Mouse (Mus musculus): Measurements from ENCODE around the gene Fut1. TPM values are rescaled to one million over a fixed set of nuclear protein-coding genes. Genes with fewer than 3 reads are reported as not detected.

Fut1 gene
- polyA plus RNA-seq, 1 experiment: 0.04 TPM

DNA sequence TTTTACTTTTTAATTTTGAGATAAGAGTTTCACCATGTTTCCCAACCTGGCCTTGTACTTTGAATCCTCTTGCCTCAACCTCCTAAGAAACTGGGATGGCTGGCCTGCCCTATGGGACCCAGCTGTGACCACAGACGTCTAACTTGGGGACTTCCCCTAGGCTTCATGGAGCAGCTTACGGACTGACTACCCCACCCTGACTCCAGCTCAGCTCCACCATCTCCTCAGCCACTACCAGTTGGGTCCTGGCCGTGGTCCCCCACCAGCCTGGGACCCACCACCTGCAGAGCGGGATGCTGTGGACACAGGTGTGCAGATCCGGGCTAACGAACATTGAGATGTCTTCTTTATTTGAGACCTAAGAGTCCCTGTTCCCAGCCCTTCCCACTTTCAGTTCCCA lies 20.6 kb downstream of the Fut1 start:
- no peaks in the 10 kb centered on the region for H3K79me3 ChIP-seq (ENCODE audit: low read depth)
- no peaks in the 10 kb centered on the region for H3K27me3 ChIP-seq (ENCODE audit: control insufficient read depth, insufficient read depth, insufficient read length)
- no peak overlapping the region for H3ac ChIP-seq (ENCODE audit: control insufficient read depth, insufficient read length, low read depth)
- no peaks in the 10 kb centered on the region for H3K36me3 ChIP-seq (ENCODE audit: control insufficient read depth, insufficient read depth)
- TF ChIP-seq CTCF (IDR thresholded peaks at IDR 0.05; ENCODE audit: control insufficient read depth, insufficient read depth, insufficient read length) (no peak), USF1 (IDR thresholded peaks at IDR 0.05; ENCODE audit: low read depth) (no peak), MYOD1 (IDR thresholded peaks at IDR 0.05; ENCODE audit: control insufficient read depth, insufficient read length, low read depth) (no peak), MAX (IDR thresholded peaks at IDR 0.05) (no peak), FOSL1 (IDR thresholded peaks at IDR 0.05; ENCODE audit: insufficient read depth, low read length, poor library complexity, severe bottlenecking) (no peak), CEBPB (IDR thresholded peaks at IDR 0.05; ENCODE audit: low read depth) (no peak), MYOG (IDR thresholded peaks at IDR 0.05; ENCODE audit: control insufficient read depth, extremely low read depth, insufficient read length) (no peak)
- no peaks in the 10 kb centered on the region for H3K79me2 ChIP-seq (ENCODE audit: control insufficient read depth, insufficient read depth)
- H3K4me3 ChIP-seq (ENCODE audit: insufficient read depth, poor library complexity, severe bottlenecking): no peak overlapping the region

DNA sequence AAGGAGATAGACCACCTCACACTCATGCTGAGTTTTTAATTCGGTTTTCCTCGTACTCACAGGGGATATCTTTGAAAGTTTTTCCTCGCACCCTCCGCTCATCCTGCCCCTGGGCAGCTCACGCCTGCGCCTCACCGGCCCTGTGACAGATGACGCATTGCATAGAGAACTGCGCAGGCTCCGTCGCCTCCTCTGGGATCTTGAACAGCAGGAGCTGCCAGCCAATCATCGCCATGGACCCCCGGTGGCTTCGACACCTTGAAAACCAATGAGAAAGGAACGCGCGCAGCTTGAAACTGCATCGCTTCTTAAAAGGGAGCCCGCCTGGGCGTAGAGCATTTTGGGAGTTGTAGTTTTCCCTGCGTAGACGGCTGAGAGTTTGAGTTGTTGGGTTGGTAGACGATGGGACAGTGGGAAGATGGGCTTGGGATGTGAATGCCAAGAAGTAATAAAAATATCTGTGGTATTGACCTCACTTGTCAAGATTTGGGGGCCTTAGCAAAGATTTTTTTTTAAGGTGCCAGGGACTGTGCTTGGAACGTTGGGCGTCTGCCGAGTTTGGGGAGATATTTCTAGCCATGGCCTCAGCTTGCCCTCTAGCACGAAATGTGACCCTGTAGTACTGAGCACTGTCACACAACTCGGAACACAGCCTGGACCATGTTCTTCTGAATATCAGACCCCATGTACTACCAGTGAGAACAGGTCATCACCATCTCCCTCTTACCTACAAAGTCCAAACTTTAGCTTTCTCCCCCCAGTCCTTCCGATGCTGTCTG lies 21.7 kb downstream of the Fut1 start:
- Histone ChIP-seq H3K36me3 (ENCODE audit: control insufficient read depth, insufficient read depth) (no peaks in the 10 kb centered on the region), H3ac (ENCODE audit: control insufficient read depth, insufficient read length, low read depth) (no peak overlapping the region), H3K27me3 (ENCODE audit: control insufficient read depth, insufficient read depth, insufficient read length) (no peaks in the 10 kb centered on the region), H3K4me3 (ENCODE audit: insufficient read depth, poor library complexity, severe bottlenecking) (no peak overlapping the region), H3K79me3 (ENCODE audit: low read depth) (no peaks in the 10 kb centered on the region), H3K79me2 (ENCODE audit: control insufficient read depth, insufficient read depth) (no peaks in the 10 kb centered on the region)
- TF ChIP-seq CEBPB (IDR thresholded peaks at IDR 0.05; ENCODE audit: low read depth) (no peak), MYOD1 (IDR thresholded peaks at IDR 0.05; ENCODE audit: control insufficient read depth, insufficient read length, low read depth) (no peak), MYOG (IDR thresholded peaks at IDR 0.05; ENCODE audit: control insufficient read depth, extremely low read depth, insufficient read length) (no peak), FOSL1 (IDR thresholded peaks at IDR 0.05; ENCODE audit: insufficient read depth, low read length, poor library complexity, severe bottlenecking) (no peak), USF1 (IDR thresholded peaks at IDR 0.05; ENCODE audit: low read depth) (no peak), MAX (IDR thresholded peaks at IDR 0.05) (no peak), CTCF (IDR thresholded peaks at IDR 0.05; ENCODE audit: control insufficient read depth, insufficient read depth, insufficient read length) (no peak)

DNA sequence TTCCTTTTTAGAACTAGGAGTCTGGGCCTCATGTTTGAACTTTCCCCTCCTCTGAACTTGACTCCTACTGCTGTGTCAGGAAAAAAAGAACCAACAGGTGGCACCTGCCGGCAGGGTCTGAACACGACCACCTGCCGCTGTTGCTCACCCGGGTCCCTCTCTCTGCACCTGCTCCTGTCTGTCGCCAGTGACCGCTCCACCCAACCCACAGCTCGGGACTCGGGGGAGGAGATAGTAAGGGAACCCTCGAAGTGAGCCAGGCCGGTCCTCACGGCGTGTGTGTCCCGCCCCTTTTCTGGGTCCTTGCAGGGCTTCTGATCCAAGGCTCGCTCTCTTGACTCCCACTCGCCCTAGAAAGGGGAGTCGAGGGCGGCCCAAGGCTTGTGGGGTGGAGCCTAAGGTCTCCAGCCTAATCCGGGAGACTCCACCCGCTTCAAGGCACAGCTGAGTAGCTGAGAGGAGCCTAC lies 22.5 kb downstream of the Fut1 start, which contains the start of gene Mamstr:
TSS of gene Mamstr (plus strand) at position 417 of the 467 bp plus-strand sequence.
- Histone ChIP-seq H3ac (ENCODE audit: control insufficient read depth, insufficient read length, low read depth) (no peak within 1 kb of the TSS), H3K27me3 (ENCODE audit: control insufficient read depth, insufficient read depth, insufficient read length) (no peaks in the 10 kb centered on the region), H3K36me3 (ENCODE audit: control insufficient read depth, insufficient read depth) (no peaks in the 10 kb centered on the region), H3K4me3 (ENCODE audit: insufficient read depth, poor library complexity, severe bottlenecking) (no peak within 1 kb of the TSS), H3K79me2 (ENCODE audit: control insufficient read depth, insufficient read depth) (no peaks in the 10 kb centered on the region), H3K79me3 (ENCODE audit: low read depth) (no peaks in the 10 kb centered on the region)
- TF ChIP-seq MYOD1 (IDR thresholded peaks at IDR 0.05; ENCODE audit: control insufficient read depth, insufficient read length, low read depth) (peak; percentile 99), CEBPB (IDR thresholded peaks at IDR 0.05; ENCODE audit: low read depth) (no peak), FOSL1 (IDR thresholded peaks at IDR 0.05; ENCODE audit: insufficient read depth, low read length, poor library complexity, severe bottlenecking) (no peak), USF1 (IDR thresholded peaks at IDR 0.05; ENCODE audit: low read depth) (no peak), MAX (IDR thresholded peaks at IDR 0.05) (no peak), MYOG (IDR thresholded peaks at IDR 0.05; ENCODE audit: control insufficient read depth, extremely low read depth, insufficient read length) (no peak)

DNA sequence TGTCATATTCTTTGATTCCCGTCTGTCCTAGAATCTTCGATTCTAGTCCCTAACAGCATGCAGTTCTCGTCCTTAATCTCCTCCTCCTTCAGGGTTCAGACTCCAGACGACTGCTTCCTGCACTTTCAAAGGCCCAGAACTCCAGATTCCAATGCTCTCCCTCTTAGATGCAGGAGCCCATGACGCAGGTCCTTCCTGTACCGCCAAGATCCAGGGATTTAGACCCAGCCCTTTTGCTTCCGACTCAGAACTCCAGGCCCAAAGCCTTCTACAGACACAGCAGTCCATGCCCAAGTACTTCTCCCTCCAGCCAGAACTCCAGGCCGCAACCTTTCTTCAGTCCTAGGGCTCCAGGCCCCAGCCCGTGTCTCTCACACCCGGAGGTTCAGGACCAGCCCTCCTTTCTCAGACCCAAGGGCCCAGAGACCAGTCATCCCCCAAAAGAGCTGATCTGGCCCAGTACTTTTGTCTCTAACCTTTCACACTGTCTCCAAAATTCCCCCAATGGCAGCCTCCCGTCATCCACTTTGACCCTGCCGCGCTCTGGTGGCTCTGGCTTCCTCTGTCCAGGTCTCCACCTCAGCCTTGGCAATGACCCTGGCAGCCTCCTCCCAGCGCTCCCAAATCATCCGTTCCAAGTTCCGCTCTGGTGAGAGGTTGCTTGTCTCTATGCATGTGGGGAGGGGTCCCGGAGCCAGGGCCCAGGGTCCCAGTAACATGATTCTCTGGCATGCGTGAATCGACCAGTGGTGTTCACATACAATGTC lies 23.3 kb downstream of the Fut1 start:
- no peaks in the 10 kb centered on the region for H3K27me3 ChIP-seq (ENCODE audit: control insufficient read depth, insufficient read depth, insufficient read length)
- H3ac ChIP-seq (ENCODE audit: control insufficient read depth, insufficient read length, low read depth): no peak overlapping the region
- H3K36me3 ChIP-seq (ENCODE audit: control insufficient read depth, insufficient read depth): no peaks in the 10 kb centered on the region
- no peaks in the 10 kb centered on the region for H3K79me3 ChIP-seq (ENCODE audit: low read depth)
- no peak overlapping the region for H3K4me3 ChIP-seq (ENCODE audit: insufficient read depth, poor library complexity, severe bottlenecking)
- no peak for TF ChIP-seq MYOG (IDR thresholded peaks at IDR 0.05; ENCODE audit: control insufficient read depth, extremely low read depth, insufficient read length)
- TF ChIP-seq MYOD1 (IDR thresholded peaks at IDR 0.05; ENCODE audit: control insufficient read depth, insufficient read length, low read depth): no peak
- TF ChIP-seq FOSL1 (IDR thresholded peaks at IDR 0.05; ENCODE audit: insufficient read depth, low read length, poor library complexity, severe bottlenecking): no peak
- no peak for TF ChIP-seq USF1 (IDR thresholded peaks at IDR 0.05; ENCODE audit: low read depth)
- TF ChIP-seq CEBPB (IDR thresholded peaks at IDR 0.05; ENCODE audit: low read depth): no peak
- TF ChIP-seq CTCF (IDR thresholded peaks at IDR 0.05; ENCODE audit: control insufficient read depth, insufficient read depth, insufficient read length): no peak
- TF ChIP-seq MAX (IDR thresholded peaks at IDR 0.05): no peak
- H3K79me2 ChIP-seq (ENCODE audit: control insufficient read depth, insufficient read depth): no peaks in the 10 kb centered on the region

DNA sequence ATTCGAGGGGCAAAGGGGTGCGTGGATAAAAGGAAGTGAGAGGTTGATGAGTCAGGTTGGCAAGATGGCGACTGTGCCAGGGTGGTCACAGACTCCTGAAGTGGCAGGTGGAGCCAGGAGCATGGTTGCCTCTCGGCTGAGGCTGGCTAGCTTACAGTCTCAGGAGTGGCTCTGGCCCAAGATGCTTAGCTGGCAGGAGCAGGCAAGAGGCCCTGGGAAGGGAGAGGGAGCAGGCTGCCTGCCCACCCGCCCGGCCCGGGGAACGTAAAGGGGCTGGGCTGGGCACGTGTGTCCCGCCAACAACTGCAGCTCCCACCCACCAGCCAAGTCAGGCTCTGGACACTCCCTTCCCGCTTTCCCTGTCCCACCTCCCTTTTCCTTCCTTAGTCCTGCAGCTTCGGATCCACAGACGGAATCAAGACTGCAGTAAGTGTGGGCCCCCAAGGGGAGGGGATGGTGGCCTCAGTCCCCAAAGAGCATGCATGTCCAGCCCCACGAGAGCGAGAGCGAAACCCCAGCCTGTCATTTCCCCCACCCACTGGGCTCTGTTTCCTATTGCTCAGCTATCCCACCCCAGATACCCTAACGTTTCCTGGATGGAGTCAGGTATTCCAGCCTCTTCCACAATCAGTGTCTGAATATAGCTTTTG lies 24.4 kb downstream of the Fut1 start:
- H3K27me3 ChIP-seq (ENCODE audit: control insufficient read depth, insufficient read depth, insufficient read length): no peaks in the 10 kb centered on the region
- H3K36me3 ChIP-seq (ENCODE audit: control insufficient read depth, insufficient read depth): no peaks in the 10 kb centered on the region
- no peak overlapping the region for H3K4me3 ChIP-seq (ENCODE audit: insufficient read depth, poor library complexity, severe bottlenecking)
- no peak overlapping the region for H3ac ChIP-seq (ENCODE audit: control insufficient read depth, insufficient read length, low read depth)
- no peaks in the 10 kb centered on the region for H3K79me2 ChIP-seq (ENCODE audit: control insufficient read depth, insufficient read depth)
- no peaks in the 10 kb centered on the region for H3K79me3 ChIP-seq (ENCODE audit: low read depth)
- no peak for TF ChIP-seq MYOD1 (IDR thresholded peaks at IDR 0.05; ENCODE audit: control insufficient read depth, insufficient read length, low read depth)
- no peak for TF ChIP-seq CEBPB (IDR thresholded peaks at IDR 0.05; ENCODE audit: low read depth)
- no peak for TF ChIP-seq MYOG (IDR thresholded peaks at IDR 0.05; ENCODE audit: control insufficient read depth, extremely low read depth, insufficient read length)
- TF ChIP-seq USF1 (IDR thresholded peaks at IDR 0.05; ENCODE audit: low read depth): no peak
- no peak for TF ChIP-seq CTCF (IDR thresholded peaks at IDR 0.05; ENCODE audit: control insufficient read depth, insufficient read depth, insufficient read length)
- no peak for TF ChIP-seq FOSL1 (IDR thresholded peaks at IDR 0.05; ENCODE audit: insufficient read depth, low read length, poor library complexity, severe bottlenecking)
- no peak for TF ChIP-seq MAX (IDR thresholded peaks at IDR 0.05)
